Mouse (Mus musculus): ENCODE measurements around the gene Lin28a.

DNA sequence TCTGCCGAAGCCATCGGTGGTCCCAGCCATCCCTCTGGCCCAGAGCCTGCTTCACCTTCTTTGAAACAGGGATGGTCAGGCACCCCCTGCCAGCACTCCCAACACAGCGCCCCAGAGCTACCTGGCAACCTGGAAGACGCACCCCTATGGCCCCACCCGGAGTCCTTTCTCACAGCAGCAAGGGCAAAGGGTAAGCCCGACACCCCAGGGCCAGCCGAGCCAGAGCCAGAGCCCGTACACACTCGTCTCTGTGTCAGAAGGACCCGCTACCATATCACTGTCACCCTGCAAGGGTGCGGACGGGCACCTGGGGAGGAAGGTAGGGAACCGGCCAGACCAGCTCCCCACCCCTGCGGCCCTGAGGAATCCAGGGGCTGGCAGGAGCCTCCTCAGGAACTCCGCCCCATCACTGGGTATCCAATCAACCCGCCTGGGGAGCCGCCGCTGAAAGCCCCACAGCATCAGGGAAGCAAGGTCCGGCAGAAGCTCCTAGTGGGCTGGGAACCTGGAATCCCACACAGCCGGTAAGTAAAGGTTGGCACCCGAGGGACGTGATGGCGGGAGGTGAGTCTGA is 46.9 kb upstream of the Lin28a start:
- TF ChIP-seq POLR2AphosphoS5 (IDR thresholded peaks at IDR 0.05; ENCODE audit: insufficient replicate concordance, low read depth, low read length), result no peak
- TF ChIP-seq CTCF (IDR thresholded peaks at IDR 0.05; ENCODE audit: low read depth, low read length), result no peak
- no peak for TF ChIP-seq GATA1 (IDR thresholded peaks at IDR 0.05; ENCODE audit: borderline replicate concordance, low read length)
